Mouse (Mus musculus) brain, embryonic 14.5 days (tissue): ENCODE results near the gene Rnf217. TPM values are rescaled to one million over a fixed set of nuclear protein-coding genes. Genes with fewer than 3 reads are reported as not detected.
A peak's percentile ranks its signal among the peaks of the same experiment; 100 is the strongest.

Experiments
- DNase-seq: peaks from one replicate; pipeline ENCODE4 v3.0.0-alpha.2; 2011; ENCODE audit warnings: low read depth
- CTCF ChIP-seq: fragments of 200-500 bp; IDR thresholded peaks from 2 replicates; pipeline ENCODE4 v1.5.1; 2012; ENCODE audit warnings: inconsistent platforms, mild to moderate bottlenecking, moderate library complexity, borderline replicate concordance; ENCODE audit not compliant: insufficient read depth, insufficient read length; ENCODE audit errors: extremely low read depth
- POLR2A ChIP-seq: fragments of 200-500 bp; IDR thresholded peaks from 2 replicates; pipeline ENCODE4 v1.6.1; 2012; ENCODE audit warnings: mild to moderate bottlenecking, inconsistent platforms, borderline replicate concordance; ENCODE audit not compliant: poor library complexity, insufficient read depth, insufficient read length, severe bottlenecking; ENCODE audit errors: extremely low read depth
- polyA plus RNA-seq: library from polyadenylated mRNA; depleted of rRNA; stranded (reverse); fragments of >200 nt; gene quantifications from 2 replicates; pipeline ENCODE4 v1.2.3, GENCODE M21; 2012; rRNA removed

The Rnf217 gene
- polyA plus RNA-seq, 1 experiment: 4.7 TPM

- peak; percentile 78 for DNase-seq
- no peak for TF ChIP-seq CTCF
- TF ChIP-seq POLR2A: no peak
Observed at GRCm38 (mm10) chr10:31465840-31466541, 143.0 kb downstream of the Rnf217 start.

DNA sequence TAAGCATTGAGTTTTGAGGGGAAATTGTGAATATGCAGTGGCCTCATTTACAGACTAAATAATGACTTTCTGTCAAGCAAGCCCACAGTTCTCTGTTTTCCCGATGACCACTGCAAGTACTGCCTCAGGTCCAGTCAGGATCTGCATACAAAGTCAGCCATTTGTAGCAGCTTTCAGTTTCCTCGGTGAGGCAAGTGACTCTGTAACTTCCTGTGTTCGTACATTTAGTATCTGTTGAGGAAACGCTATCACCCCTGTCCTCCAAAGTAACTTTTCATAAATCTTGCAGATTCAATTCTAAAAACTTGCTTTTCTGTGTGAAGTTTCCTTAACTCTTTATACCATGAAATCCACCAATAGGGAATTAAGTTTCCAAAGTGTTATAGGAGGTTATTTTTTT is 143.6 kb downstream of the Rnf217 start:
- DNase-seq: no peak
- TF ChIP-seq POLR2A: no peak
- no peak for TF ChIP-seq CTCF

GRCm38 (mm10) chr10:31463044-31463443 is 145.9 kb downstream of the Rnf217 start:
- no peak for TF ChIP-seq POLR2A
- no peak for TF ChIP-seq CTCF
- DNase-seq: no peak

GRCm38 (mm10) chr10:31456806-31457205 is 152.2 kb downstream of the Rnf217 start:
- TF ChIP-seq POLR2A: no peak
- no peak for DNase-seq

- no peak for DNase-seq
- TF ChIP-seq POLR2A: no peak
- no peak for TF ChIP-seq CTCF
Observed at GRCm38 (mm10) chr10:31447083-31447482, 161.9 kb downstream of the Rnf217 start.

GRCm38 (mm10) chr10:31445291-31446124 is 163.5 kb downstream of the Rnf217 start, which contains the start of gene Tpd52l1:
TSS of gene Tpd52l1 (minus strand) at chr10:31445958.
- TF ChIP-seq CTCF (peak; percentile 95), POLR2A (no peak)
- peak; percentile 94 for DNase-seq

GRCm38 (mm10) chr10:31444206-31444605 is 164.8 kb downstream of the Rnf217 start:
- no peak for TF ChIP-seq CTCF
- no peak for TF ChIP-seq POLR2A

More at GRCm38 (mm10) chr10:31444206-31444605, 164.8 kb downstream of the Rnf217 start:
- peak; percentile 37 for DNase-seq

Other genes starting within 250 kb of the Rnf217 start
- gene Tpd52l1, start 163.2 kb downstream of the Rnf217 start, polyA plus RNA-seq: 13.7 and 18.0 TPM in 2 replicates